Mouse (Mus musculus) CH12.LX (cell line): Measurements from ENCODE around the gene Rgs17. TPM values are rescaled to one million over a fixed set of nuclear protein-coding genes. Genes with fewer than 3 reads are reported as not detected.

Source experiments
- DNase-seq: peaks from one replicate; pipeline ENCODE4 v3.0.0-alpha.2; 2013; ENCODE audit errors: extremely low read depth
- H3K27ac ChIP-seq: 2 replicates; pipeline ENCODE4 v1.5.1; 2012; ENCODE audit warnings: low read depth, mild to moderate bottlenecking, control low read depth, moderate library complexity; ENCODE audit not compliant: insufficient read depth
- H3K27me3 ChIP-seq: replicated peaks from 2 replicates; pipeline ENCODE3; 2012; ENCODE audit warnings: inconsistent platforms
- H3K36me3 ChIP-seq, 2 experiments: replicated peaks in 1 of 2; 2 replicates each; pipeline versions ENCODE3 to v1.6.1; 2012; ENCODE audit warnings: inconsistent platforms in 1 of 2, low read length in 1 of 2, mild to moderate bottlenecking in 1 of 2, mixed read lengths in 1 of 2, moderate library complexity in 1 of 2; ENCODE audit not compliant: control insufficient read depth in 1 of 2, insufficient read depth in 1 of 2
- H3K4me1 ChIP-seq, 2 experiments: 2 replicates each; pipeline ENCODE4 v1.6.1; 2012; ENCODE audit warnings: inconsistent platforms in 1 of 2, moderate library complexity in 1 of 2; ENCODE audit not compliant: insufficient read depth in 2 of 2, control insufficient read depth in 1 of 2
- H3K4me2 ChIP-seq: 2 replicates; pipeline ENCODE4 v1.6.1; 2012; ENCODE audit warnings: low read depth, mild to moderate bottlenecking, control low read depth; ENCODE audit not compliant: poor library complexity, insufficient read depth, severe bottlenecking
- H3K4me3 ChIP-seq, 3 experiments: fragments of 150-350 bp in 1 of 3; sonication (generic) in 1 of 3; replicated peaks in 1 of 3; 2 replicates each; pipeline versions ENCODE3 to v1.5.1; 2011 to 2012; ENCODE audit warnings: low read depth in 2 of 3, low read length in 2 of 3, mild to moderate bottlenecking in 2 of 3, moderate library complexity in 2 of 3, control low read depth in 1 of 3, improper control_type of control experiment in 1 of 3, inconsistent platforms in 1 of 3, mixed read lengths in 1 of 3; ENCODE audit not compliant: poor library complexity in 1 of 3
- H3K79me2 ChIP-seq: replicated peaks from 2 replicates; pipeline ENCODE4 v1.6.1; 2012; ENCODE audit warnings: mild to moderate bottlenecking, moderate library complexity; ENCODE audit not compliant: control insufficient read depth, poor library complexity, insufficient read depth, severe bottlenecking; ENCODE audit errors: extremely low read depth
- H3K9ac ChIP-seq: 2 replicates; pipeline ENCODE4 v1.6.1; 2012; ENCODE audit warnings: low read depth, mild to moderate bottlenecking, control low read depth, moderate library complexity; ENCODE audit not compliant: insufficient read depth
- H3K9me3 ChIP-seq: replicated peaks from 2 replicates; pipeline ENCODE3; 2012; ENCODE audit warnings: low read length, inconsistent platforms, mixed read lengths
- CTCF ChIP-seq, 2 experiments: IDR thresholded peaks in 1 of 2; conservative IDR thresholded peaks in 1 of 2; 2 replicates each; pipeline ENCODE4 v1.5.1; 2011 to 2012; ENCODE audit warnings: low read depth in 2 of 2, low read length in 2 of 2, improper control_type of control experiment in 1 of 2, inconsistent platforms in 1 of 2, mild to moderate bottlenecking in 1 of 2, moderate library complexity in 1 of 2
- EP300 ChIP-seq: IDR thresholded peaks from 2 replicates; pipeline ENCODE4 v1.6.1; 2011; ENCODE audit warnings: low read length, improper control_type of control experiment
- JUN ChIP-seq: IDR thresholded peaks from 2 replicates; pipeline ENCODE4 v1.6.1; 2011; ENCODE audit warnings: low read depth, mild to moderate bottlenecking, low read length, improper control_type of control experiment, moderate library complexity; ENCODE audit not compliant: insufficient read depth
- JUND ChIP-seq: conservative IDR thresholded peaks from 2 replicates; pipeline ENCODE4 v1.6.1; 2011; ENCODE audit warnings: low read depth, low read length, improper control_type of control experiment
- MEF2A ChIP-seq: IDR thresholded peaks from 2 replicates; pipeline ENCODE4 v1.6.1; 2014; ENCODE audit warnings: low read depth, mild to moderate bottlenecking, inconsistent platforms, low read length, improper control_type of control experiment, borderline replicate concordance
- MXI1 ChIP-seq: IDR thresholded peaks from 2 replicates; pipeline ENCODE4 v1.6.1; 2011; ENCODE audit warnings: mild to moderate bottlenecking, low read depth, low read length, improper control_type of control experiment
- POLR2A ChIP-seq: IDR thresholded peaks from 2 replicates; pipeline ENCODE4 v1.6.1; 2011; ENCODE audit warnings: low read depth, mild to moderate bottlenecking, improper control_type of control experiment, low read length
- POLR2AphosphoS2 ChIP-seq: IDR thresholded peaks from 2 replicates; pipeline ENCODE4 v1.6.1; 2011; ENCODE audit warnings: low read depth, low read length, improper control_type of control experiment
- RAD21 ChIP-seq: IDR thresholded peaks from 2 replicates; pipeline ENCODE4 v1.6.1; 2011; ENCODE audit warnings: low read depth, mild to moderate bottlenecking, low read length, improper control_type of control experiment, moderate library complexity
- RCOR1 ChIP-seq: conservative IDR thresholded peaks from 2 replicates; pipeline ENCODE4 v1.6.1; 2012; ENCODE audit warnings: low read depth, mild to moderate bottlenecking, inconsistent platforms, low read length, improper control_type of control experiment
- SMC3 ChIP-seq: IDR thresholded peaks from 2 replicates; pipeline ENCODE4 v1.6.1; 2011; ENCODE audit warnings: low read depth, low read length, improper control_type of control experiment
- TBP ChIP-seq: conservative IDR thresholded peaks from 2 replicates; pipeline ENCODE4 v1.6.1; 2011; ENCODE audit warnings: low read depth, low read length, improper control_type of control experiment
- UBTF ChIP-seq: IDR thresholded peaks from 2 replicates; pipeline ENCODE4 v1.6.1; 2012; ENCODE audit warnings: low read depth, mild to moderate bottlenecking, inconsistent platforms, low read length, improper control_type of control experiment, moderate library complexity
- dilution Hi-C: fragments of 300-500 bp; cut with MboI; formaldehyde crosslinking; loops from 2 replicates; pipeline ENCODE4 v1.14.3; 2020; ENCODE audit warnings: low sequenced_read_pairs; ENCODE audit not compliant: extremely low pct_unique_long_range_greater_than_20kb, extremely low pct_ligation_motif_present
- in situ Hi-C: fragments of 300-500 bp; cut with MboI; formaldehyde crosslinking; loops from 3 replicates; pipeline ENCODE4 v1.14.3; 2019; ENCODE audit warnings: low sequenced_read_pairs, low pct_ligation_motif_present, low pct_unique_long_range_greater_than_20kb, mixed read lengths
- polyA plus RNA-seq: library from polyadenylated mRNA; unstranded; fragments of >175 nt; gene quantifications from 2 replicates; pipeline ENCODE4 v1.2.1, GENCODE M21; 2012; ENCODE audit warnings: low read depth; ENCODE audit not compliant: insufficient read length
- total RNA-seq, 2 experiments: library from RNA; depleted of rRNA; stranded (reverse); fragments of 300-350 nt in 1 of 2; fragments of >200 nt in 1 of 2; gene quantifications; 2 replicates each; pipeline ENCODE4 v1.2.3; 2012 to 2014

Gene Rgs17
- total and polyA plus RNA-seq, 3 experiments: not detected

DNA sequence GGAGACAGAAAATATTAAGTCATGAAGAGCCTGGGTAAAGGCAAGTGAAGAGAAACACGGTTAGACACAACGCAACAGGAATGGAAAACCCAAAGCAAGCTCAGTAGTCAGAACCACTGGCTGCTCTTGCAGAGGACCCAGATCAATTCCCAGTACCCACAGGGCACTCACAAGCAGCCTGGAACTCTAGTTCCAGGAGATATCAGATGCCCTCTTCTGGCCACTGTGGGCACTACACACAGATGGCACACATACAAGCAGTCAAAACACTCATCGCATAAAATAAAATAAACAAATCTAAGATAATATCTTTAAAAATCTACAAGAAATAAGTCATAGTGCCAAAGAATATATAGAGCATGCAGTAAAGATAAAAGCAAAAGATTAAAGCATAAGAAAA is 59.5 kb downstream of the Rgs17 start:
- Histone ChIP-seq H3K4me3 (no peak overlapping the region), H3K36me3 (no peaks in the 10 kb centered on the region), H3K27ac (no peak overlapping the region), H3K4me2 (no peak overlapping the region), H3K27me3 (peaks cover 3% of the 10 kb centered on the region), H3K79me2 (no peaks in the 10 kb centered on the region), H3K4me1 (peaks cover 3 to 6% of the 10 kb centered on the region in 2 experiments; a peak in 2 of 4 replicates), H3K9me3 (peaks cover 2% of the 10 kb centered on the region), H3K9ac (no peak overlapping the region)
- in situ Hi-C loops (no loop called here), dilution Hi-C loops (no loop called here)
- DNase-seq: no peak
- TF ChIP-seq MEF2A (no peak), CTCF (conservative IDR thresholded peaks at IDR 0.05 in 1 of 2, IDR thresholded peaks at IDR 0.05 in 1 of 2; ENCODE audit: low read depth in 2 of 2, low read length in 2 of 2) (no peak), POLR2AphosphoS2 (no peak)
- TF ChIP-seq, all 38 proteins: peak for 0

DNA sequence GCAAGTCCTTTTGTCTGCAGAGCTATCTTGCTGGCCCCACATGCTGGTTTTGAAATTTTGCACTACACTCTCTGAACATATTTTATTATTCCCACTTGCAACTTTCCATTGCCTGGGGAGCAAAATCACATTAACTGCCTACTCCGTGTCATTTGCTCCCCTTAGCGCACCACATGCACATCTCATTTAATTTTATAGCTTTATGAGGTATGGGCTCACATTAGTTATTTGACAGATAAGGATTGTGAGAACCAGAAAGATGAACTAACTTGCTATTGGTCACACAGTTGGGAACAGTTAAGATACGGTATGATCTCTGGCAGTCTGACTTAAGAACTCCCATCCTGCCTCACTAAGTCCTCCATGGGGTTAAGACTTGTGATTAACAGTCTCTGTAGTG is 61.4 kb downstream of the Rgs17 start:
- Histone ChIP-seq H3K4me1 (peaks cover 3 to 6% of the 10 kb centered on the region in 2 experiments; a peak in 2 of 4 replicates), H3K4me3 (no peak overlapping the region), H3K9ac (no peak overlapping the region), H3K36me3 (no peaks in the 10 kb centered on the region), H3K9me3 (peaks cover 2% of the 10 kb centered on the region), H3K79me2 (no peaks in the 10 kb centered on the region), H3K27ac (no peak overlapping the region), H3K4me2 (no peak overlapping the region), H3K27me3 (peaks cover 2% of the 10 kb centered on the region)
- TF ChIP-seq RAD21: no peak
- TF ChIP-seq JUND: no peak
- TF ChIP-seq JUN: no peak
- no peak for TF ChIP-seq SMC3
- TF ChIP-seq TBP: no peak
- TF ChIP-seq POLR2A: no peak
- no peak for TF ChIP-seq MXI1
- DNase-seq: no peak
- in situ Hi-C loops: no loop called here
- dilution Hi-C loops: no loop called here

DNA sequence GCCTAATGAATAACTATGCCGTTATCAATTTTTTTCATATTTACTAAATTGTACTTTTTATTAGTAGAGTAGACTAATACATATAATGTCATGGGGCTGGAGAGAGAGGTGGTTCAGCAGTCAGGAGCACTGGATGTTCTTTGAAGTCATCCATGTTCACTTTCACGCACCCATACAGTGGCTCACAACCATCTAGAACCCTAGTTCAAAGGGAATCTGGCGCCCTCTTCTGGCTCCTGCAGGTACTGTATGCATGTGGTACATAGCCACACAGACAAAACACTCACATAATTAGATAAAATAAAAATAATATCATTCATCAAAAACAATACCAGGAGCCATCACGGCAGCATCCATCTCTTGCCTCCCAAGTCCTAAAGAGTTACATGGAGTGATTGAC is 62.5 kb downstream of the Rgs17 start:
- no peak overlapping the region for H3K4me2 ChIP-seq
- H3K36me3 ChIP-seq: no peaks in the 10 kb centered on the region
- DNase-seq: no peak
- H3K9ac ChIP-seq: no peak overlapping the region
- peaks cover 3 to 6% of the 10 kb centered on the region in 2 experiments; a peak in 2 of 4 replicates for H3K4me1 ChIP-seq
- dilution Hi-C loops (no loop called here), in situ Hi-C loops (no loop called here)
- H3K27ac ChIP-seq: no peak overlapping the region
- H3K9me3 ChIP-seq: peaks cover 2% of the 10 kb centered on the region
- no peak overlapping the region for H3K4me3 ChIP-seq
- H3K27me3 ChIP-seq: peaks cover 2% of the 10 kb centered on the region
- H3K79me2 ChIP-seq: no peaks in the 10 kb centered on the region
- TF ChIP-seq CTCF (conservative IDR thresholded peaks at IDR 0.05 in 1 of 2, IDR thresholded peaks at IDR 0.05 in 1 of 2; ENCODE audit: low read depth in 2 of 2, low read length in 2 of 2) (peak; percentile 46 to 56), JUND (no peak), EP300 (no peak), RAD21 (peak; percentile 19), RCOR1 (no peak), SMC3 (peak; percentile 27), UBTF (no peak)
